Mouse (Mus musculus): ENCODE results near the gene Ntan1.
"Not testable (repeated sequence)": the region's sequence is repeated elsewhere in the genome, so short reads cannot be mapped to it uniquely, and the experiment has no call there.

Gene Ntan1

DNA sequence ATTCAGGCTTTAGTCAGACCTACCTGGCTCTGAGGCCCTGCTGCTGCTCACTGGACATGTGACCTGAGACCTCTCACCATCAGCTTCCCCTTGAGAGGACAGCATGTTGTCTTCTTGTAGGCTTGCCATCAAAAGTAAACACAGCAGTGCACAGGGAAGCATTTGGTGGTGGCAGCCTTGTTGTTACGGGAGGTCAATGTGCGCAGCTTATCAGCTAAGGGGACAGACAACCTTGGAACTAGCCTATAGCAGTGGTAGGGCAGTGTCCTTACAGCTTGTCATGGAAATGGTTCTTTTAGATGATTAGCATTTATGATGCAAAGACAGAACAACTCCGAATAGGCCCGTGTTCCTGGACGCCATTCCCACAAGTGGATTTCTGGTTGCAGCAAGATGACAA lies 15.7 kb downstream of the Ntan1 start:
- no peak for DNase-seq

DNA sequence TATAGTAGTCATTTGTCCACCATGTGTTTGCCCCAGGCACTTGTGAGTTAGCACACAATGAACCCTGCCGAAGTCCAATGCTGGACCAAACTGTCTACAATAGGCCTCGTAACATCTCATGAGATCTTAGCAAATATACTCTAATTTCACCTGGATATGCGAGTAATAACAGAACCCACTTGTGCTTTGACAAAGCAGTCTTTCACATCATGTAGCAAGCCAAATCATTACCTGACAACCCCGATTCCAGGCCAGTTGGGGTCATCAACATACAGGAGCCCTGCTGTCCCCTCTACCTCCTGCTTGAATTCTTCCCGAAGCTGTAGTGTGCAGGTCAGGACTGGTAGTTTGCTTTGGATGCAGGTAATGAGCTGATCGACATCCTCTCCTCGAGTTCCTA lies 21.4 kb downstream of the Ntan1 start:
- no peak for DNase-seq

DNA sequence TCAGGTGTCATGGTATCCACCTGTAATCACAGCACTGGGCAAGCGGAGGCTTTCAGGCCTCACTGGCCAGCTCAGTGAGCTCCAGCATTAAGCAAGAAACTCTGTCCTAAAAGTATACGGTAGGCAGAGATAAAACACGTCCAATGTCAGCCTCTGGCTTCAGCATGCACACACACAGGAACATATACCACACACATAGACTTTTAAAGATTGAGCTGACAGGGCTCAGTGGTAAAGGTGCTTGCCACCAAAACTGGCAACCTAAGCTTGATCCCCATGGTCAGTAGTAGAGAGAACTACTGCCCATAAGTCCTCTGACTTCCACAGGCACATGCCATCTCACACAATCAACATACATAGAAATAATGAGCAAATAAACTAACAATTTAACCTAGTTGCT lies 22.3 kb downstream of the Ntan1 start:
- DNase-seq, result no peak

DNA sequence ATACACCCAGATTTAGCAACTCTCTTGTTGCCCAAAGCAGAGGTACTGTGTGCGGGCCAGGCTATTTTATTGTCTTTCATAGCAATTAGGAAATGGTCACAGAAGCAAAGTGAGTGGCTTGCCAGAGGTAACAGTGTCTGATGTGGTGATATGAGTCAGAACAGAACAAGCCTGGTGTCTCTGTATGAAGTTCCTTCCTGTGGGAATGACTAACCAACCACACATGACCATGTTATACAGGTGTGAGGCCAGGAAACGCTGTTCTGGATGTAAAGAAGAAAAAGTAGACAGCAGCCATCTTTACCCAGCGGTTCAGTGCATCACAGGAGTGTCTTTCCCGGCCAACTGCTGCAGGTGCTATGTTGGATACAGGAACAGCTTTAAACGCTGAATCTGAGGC lies 26.4 kb downstream of the Ntan1 start:
- no peak for DNase-seq

DNA sequence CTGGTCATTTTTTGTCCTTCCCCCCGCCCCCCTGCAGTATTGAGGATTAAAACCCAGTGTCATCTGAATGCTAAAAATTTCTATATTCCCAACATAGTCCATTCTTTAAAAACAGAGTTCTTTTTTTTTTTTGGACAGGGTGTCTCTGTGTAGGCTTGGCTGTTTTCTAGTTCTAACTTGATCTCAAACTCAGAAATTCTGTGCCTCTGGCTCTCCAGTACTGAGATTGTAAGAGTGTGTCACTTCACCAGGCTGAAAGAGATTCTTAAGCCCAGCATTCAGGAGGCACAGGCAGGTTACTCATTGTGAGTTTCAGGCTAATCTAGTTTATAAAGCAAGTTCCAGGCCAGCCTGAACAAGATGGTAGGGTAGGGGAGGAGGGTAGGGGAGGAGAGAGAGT lies 28.0 kb downstream of the Ntan1 start:
- DNase-seq, result no peak

DNA sequence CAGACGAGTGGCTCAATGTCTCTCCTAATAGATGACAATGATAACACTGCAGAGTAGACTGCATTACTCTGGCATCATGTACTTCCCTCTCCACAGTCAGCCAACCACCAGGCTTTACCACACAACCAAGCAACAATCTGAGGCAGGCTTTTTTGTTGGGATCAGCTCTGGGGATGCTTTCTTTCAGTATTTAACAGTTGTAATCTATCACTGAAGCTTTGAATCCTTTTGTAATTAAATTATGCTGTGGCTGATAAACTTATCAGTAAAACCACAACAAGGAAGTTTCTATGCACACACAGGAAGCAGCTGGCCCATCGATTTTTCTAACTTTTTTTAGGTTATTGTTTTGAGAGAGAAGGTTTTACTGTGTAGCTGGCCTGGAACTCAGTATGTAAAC lies 29.7 kb downstream of the Ntan1 start:
- no peak for DNase-seq

DNA sequence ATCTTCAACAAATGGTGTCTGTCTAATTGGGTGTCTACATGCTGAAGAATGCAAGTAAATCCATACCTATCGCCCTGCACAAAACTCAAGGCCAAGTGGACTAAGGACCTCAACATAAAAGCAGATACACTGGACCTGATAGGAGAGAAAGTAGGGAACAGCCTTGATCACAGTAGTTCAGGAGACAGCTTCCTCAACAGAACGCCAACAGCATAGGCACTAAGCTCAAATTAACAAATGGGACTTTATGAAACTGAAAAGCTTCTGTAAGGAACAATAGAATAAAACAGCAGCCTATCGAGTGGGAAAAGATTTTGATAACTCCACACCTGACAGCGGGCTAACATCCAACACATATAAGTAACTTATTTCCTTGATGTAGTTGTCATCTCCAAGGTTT lies 32.8 kb downstream of the Ntan1 start:
- no peak for DNase-seq

DNA sequence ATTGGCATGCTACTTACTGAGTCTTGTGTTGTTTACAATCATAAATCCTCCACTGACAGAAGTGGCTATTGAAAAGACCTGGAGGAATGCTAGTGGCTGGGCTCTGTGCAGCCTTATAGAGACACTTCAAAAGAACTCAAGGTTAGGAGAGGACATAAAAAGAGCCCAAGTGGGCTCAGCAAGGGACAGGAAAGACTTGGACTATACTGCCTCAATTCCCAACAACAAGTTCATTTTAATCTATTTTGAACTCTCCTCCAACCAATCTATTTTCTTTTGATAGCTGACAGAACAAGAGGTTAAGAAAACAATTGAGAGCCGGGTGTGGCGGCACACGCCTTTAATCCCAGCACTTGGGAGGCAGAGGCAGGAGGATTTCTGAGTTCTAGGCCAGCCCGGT lies 35.2 kb downstream of the Ntan1 start:
- no peak for DNase-seq

DNA sequence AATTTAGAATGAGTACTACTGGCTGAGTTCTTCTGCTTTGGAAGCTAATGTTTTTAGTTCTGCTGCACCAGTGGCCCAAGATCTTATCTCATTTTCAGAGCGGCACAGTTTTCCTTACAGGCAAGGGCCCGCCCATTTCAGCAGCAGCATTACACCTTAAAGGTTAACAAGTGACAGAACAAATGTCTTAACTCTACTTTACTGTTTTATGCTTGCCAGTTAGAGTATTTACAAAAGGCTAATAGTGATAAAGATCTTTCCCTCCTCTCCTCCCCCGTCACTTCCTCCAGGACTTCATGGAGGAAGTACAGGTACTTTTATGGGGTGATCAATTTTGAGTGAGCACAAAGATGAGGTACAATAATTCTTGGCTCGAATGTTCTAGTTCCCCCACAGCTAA lies 47.4 kb downstream of the Ntan1 start:
- no peak for DNase-seq

DNA sequence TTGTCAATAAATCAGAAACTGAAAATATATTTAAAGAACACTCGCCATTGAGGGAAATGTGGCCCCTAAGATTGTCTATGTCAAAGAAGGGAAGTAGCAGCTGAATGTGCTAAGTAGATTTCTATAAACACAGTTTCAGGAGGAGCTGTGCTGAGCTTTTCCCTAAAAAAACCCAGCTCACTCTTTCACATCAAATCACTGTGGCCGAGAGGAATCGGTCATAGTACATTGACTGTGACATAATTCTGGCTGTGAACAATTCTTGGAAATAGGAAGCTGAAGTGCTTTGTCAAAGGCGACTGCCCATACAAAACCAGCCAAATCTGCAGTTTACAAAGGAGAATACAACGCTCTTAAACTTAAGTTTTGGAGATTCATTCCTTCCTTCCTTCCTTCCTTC lies 48.0 kb downstream of the Ntan1 start:
- no peak for DNase-seq

DNA sequence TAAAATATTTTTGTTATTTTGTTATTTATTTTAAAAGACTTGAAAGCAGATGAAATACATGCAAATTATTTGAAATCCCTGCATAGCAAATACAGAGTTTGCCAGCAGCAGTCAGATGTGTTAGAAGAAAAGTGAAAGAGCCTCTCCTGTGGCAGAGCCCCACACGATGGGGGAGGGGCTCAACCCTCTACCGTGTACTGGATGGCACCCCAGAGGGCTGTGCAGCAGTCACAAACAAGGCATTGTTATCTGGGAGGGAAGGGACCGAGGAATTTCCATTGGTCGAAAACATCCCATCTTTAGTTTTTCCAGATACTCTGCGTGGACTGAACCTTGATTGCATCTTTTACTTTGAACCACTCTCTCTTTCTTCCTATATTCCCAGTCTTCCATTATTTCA lies 48.8 kb downstream of the Ntan1 start:
- not testable (repeated sequence) for DNase-seq

DNA sequence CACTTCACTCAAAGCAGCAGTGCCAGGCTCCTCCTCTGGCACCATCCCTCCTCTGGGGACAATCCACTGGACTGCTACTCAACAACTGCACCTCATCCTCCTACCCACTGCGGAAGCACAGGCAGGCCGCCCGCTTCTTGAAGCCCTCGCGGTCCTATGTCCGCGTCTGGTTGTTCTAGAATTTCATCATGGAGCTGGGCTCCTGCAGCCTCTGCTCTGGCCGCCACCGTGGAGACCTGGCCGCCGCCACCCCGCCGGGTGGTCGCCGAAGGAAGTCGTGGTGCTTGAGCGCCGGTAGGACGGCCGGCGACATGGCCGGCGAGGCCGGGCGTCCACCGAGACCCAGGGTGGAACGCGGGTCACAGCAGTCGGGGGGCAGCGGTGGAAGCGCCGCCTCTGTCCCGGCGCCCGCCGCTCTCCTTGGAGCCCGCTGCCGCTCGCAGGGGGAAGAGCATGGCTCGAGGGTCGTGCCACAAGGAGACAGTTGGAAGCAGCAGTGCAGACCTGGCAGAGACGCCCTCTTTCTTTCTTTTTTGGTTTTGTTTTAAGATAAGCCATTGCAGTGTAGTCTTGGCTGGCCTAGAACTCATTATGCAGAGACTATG lies 49.4 kb downstream of the Ntan1 start:
- no peak for DNase-seq

DNA sequence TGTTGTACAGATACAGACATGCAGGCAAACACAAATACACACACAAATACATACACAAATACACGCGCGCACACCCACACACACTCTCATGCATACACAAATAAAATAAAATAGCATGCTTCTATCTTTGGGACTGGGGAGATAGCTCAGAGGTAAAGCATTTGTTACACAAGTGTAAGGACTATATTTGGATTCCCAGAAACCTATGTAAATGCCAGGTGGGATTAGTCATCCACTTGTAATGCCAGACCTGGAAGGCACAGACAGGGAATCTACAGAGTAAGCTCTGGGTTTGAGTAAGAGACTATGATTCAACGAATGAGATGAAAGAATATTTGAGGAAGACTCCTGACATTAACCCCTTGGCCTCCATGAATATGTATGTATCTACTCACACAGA lies 56.8 kb downstream of the Ntan1 start:
- DNase-seq, result no peak

DNA sequence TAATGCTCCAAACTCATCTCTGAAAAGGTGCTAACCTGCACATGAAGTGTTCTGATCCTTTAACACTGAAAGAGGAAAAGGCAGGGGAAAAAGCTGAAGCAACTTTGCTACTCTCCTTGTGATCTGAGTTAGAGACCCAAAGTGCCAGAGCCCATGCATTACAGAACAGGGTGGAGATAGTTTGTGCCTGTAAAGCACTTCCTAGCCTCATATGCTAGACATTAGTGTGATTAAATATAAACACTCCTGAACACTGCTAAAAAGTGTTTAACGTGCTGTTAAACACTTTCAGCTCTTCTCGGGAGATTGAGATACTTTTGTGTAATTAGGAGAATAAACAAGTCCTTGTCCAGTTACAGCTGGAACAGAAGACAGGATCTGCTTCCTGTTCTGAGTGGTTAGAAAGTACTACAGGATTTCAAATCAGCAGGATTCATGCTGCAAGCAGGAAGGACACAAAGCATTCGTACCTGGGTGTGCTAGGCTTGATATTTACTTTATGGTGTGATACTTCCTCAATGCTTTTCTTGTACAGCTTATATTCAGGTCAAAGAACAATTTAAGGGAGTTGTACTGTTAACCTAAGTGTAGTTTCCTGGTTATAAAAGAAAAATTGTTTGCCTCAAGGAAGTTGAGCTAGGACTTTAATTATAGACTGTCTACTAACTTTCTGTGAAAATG lies 64.6 kb downstream of the Ntan1 start:
- DNase-seq, result no peak

All from kidney, adult 8-10 months (tissue).